Mouse (Mus musculus): ENCODE data around the gene Atp2c1.

- no peak for TF ChIP-seq EP300 (optimal IDR thresholded peaks at IDR 0.05)
- TF ChIP-seq CTCF (IDR thresholded peaks at IDR 0.05; ENCODE audit: low read depth) = no peak
Measured at GRCm38 (mm10) chr9:105544013-105544750, 17.1 kb upstream of the Atp2c1 start.
